Mouse (Mus musculus): ENCODE measurements around the gene Cdkal1.

Gene Cdkal1

DNA sequence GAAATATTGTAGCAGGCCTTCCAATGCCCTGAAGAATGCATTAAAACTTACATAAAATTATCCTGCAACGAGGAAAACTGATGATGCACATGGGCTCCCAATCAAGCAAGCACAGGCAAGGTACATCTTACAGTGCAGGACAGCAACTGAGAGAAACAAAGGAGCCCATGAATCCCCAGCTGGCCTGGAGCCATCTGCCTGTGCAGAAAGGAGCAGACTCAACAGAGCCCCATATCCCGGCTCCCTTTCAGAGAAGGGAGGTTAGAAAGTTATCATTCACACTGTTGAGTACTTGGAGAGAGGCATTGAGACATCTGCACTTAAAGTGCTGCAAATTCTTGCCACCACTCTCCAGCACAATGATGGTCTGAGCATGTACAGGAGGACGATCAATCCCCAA lies 296.3 kb downstream of the Cdkal1 start:
- no peak for DNase-seq

DNA sequence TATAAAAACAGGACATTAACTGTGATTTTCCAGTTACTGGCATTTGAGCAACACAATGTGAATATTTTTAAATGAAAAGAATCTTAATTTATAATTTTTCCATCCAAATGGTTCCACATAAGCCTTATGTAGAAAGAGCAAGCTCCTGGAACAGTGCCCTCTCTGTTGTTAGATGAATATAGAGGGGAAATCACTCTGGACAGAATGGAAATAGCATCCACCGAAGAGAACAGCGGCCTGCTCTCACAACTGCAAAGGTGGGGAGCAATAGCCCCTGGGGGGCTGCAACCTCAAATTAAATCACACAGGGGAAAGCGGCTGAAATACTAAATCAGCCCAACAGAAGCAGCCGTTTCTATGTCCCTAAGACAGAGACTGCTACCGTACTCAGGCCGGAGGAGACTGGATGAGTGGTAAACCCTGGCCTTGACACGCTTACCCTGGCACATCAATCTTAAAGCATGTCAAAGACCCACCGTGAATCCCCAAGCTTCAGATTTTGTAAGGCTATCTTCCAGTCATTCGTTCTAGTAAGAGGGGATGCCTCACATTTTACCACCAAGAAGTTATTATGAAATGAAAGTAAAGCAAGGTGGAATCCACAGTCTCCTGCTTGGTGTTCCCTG lies 300.2 kb downstream of the Cdkal1 start:
- no peak for DNase-seq

DNA sequence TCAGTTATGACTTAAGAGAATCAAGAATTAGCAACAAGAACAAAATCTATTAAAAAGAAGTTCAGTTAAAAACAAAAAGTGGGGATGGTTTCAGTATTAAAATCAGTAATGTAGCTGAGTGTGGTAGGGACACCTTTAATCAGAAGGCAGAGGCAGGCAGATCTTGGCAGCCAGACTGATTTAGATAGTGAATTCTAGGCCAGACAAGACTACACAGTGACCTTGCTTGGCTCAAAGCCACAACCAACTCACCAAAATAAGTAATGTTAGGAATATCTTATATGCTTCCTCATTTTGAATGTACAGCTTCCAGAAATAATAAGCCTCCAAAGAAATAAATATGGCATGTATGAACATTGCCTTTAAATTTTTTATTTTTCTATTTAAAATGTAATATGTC lies 301.7 kb downstream of the Cdkal1 start:
- DNase-seq: no peak

DNA sequence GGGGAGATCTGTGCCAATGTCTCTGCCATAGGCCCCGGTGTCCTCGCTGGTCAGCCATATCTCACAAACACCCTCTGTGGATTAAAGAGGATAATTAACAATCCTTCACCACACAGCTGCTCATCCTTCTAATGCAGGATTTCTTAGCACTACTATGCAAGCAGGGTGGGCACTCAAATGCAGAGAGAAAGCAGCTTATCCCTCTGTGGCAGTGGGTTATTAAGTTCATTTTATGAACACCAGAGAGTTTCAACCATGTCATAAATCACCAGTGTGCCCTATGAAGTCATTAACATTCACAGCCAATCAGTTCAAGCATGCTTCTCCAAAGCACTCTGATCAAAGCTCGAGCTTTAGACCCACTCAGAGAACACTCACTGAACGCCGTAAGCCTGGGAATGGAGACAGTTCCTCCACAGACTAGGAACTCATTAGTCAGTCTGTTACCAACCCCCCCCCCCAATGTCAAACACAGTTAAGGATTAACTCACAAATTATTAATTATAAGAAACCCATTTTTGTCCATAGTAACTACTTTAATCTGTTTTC lies 303.1 kb downstream of the Cdkal1 start:
- DNase-seq: no peak

DNA sequence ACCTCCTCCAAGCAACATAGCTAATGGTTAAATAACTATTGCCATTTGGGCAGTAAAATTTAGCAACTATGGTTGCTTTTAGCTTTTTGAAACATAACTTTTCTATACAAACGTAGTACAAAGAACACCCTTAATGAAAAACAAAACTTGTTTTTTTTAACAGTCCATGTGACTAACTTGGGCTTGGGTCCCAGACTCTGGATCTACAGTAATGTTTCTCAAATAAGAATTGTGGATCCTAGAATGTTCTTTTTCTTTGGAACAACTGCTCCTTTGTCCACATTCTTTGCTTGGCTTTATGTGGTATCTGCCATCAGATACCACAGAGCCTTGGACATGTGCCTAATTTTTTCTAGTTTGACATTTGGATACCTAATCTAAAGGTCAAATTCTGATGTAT lies 304.6 kb downstream of the Cdkal1 start:
- DNase-seq: no peak

DNA sequence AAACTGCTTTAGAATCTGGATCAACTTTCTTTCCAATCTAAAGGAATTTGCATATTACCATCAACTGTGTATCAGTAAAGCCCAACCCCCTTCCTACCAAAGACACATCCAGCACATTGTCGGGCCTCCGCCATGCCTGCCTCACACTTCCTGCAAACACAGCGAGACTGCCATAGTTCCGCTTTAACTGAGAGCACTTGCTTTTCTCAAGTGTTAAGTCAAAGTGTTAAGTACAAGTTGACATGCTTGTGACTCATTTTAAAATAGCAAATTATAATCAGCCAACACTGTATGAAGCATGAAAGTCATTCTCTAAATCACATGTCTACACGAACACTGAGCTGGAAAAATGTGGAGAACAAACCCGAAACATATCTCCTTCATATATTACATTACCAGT lies 305.3 kb downstream of the Cdkal1 start:
- DNase-seq: no peak

DNA sequence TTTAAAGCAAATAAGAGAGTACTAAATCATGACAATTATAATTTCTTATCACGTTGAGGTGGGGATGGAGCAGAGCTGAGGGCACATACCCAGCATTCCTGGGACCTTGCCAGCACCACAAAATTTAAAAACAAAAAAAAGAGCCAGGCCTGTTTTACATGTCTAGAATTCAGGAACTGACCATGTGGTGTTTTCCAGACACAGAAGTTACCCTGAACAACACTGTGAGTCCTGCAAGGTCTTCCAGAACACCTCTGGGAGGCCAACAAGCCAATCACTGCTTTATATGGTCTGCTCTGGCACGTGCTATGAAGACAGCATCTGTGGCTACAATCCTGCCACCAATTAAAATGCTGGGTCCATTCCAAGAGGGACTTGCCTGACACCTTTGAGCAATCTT lies 305.7 kb downstream of the Cdkal1 start:
- DNase-seq: peak; percentile 40

DNA sequence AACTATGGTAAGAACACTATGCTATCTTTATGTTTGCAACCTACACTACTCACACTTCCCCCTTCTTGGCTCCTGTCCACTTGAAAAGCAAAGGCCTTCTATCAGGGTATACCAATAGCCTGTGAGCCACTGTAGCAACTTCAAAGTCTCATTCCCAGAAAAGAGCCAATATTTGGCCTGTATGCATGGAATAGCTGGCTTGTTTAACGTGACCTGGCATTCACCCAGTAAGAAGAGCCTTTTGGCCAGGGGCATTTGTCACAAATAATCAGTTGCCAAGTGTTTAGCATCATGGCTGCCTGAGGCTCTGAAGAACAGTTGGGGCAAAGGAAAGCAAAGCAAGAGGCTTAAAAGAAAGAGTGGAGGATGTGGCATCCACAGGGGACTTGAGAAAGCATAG lies 317.6 kb downstream of the Cdkal1 start:
- no peak for DNase-seq

DNA sequence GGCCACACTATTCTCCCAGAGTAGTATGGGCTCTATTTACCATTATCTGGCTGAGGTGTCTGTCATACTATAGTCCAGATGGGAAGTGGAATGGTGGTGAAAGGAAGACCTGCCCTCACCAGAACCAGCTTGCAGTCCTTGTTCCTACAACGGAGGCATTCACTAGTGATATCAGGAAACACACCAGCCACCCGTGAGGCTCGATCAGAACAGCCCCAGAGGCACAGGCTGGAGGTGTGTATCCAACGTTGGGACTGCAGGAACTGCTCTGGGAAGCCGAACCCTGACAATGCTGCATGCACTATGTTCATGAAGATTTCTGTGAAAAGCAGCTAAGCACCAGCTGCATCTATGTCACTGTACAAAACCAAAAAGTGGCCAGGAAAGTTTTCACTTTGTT lies 321.9 kb downstream of the Cdkal1 start:
- no peak for DNase-seq

DNA sequence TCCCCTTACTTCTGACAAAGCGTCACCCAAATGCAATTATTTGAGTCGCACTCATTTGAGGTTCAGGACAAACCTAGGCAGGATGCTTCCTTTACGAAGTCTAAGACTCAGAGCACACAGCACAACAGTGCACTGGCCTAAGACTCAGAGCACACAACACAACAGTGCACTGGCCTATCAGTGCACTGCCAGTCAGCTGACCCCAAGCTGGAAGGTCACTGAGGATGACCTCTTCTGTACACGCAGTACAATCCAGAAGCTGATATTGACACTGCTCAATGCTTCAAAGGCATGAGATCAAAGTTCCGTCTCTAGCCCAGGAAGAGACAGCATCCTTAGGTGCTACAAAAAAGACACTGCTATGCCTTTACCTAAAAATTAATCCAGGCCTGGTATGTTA lies 327.1 kb downstream of the Cdkal1 start:
- no peak for DNase-seq

DNA sequence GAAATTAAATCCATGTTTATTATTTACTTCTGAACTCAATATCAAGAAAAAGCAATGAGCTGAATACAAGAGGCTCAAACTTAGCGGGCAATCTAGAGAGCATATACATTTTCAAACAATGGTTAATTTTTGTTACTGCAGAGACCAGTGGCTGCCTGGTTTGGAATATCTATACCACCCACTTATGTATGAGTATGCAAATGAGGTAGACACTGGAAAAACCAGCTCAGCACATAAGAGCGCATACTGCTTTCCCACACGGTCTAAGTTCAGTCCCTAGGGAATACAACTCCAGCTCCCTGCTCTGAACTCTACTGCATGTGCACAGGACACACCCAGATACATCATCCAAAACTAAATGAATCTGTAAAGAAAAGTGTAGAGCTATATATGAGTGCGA lies 334.2 kb downstream of the Cdkal1 start:
- no peak for DNase-seq

DNA sequence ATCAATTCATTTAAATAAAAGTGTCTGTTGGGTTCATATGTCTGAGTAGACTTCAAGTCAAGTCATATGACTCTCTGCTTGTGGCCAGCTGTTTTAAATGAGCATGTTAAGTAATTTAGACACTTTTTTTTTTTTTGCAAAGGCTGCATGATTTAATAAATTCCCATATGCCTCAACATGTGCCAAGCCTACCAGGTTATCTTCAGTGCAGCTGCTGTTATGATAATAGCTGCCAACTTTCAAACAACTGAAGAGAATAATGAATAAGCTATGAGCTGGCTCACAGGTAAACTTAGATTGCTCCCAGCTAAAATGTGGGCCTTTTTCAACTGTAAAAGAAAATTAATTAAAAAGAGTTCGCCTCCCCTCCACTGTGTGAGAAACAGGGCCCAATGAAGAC lies 341.4 kb downstream of the Cdkal1 start:
- DNase-seq: no peak

DNA sequence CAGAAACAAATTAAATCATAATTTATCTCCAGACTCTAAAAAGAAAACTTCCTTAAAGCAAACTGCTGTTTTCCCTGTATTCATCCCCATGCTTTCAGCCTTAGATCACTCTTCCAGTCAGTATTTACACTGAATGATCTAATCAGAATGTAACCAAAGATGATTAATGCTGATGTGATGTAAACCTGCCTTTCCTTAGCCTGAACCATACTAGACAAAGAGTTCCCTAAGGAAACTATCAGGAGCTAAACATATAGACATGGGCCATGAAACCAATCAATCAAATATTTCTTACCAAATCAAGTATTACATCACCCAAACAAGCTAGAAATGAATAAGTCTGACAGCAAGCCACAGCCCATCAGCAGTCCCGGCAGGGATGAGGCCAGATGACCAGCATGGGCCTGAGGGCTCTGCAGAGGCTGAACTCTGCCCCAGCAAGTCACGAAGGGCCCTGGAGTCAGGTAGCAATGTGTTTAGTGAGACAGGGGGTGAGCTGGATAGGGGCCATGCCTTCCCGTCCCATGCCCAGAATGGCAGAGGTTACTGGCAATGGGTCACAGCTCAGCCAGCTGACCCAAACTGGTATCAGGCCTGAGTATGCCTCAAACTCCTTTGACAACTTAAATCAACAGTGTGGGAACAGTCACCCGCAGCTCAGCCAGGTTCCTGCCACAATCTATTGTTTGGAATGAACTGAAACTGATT lies 350.5 kb downstream of the Cdkal1 start:
- DNase-seq: peak; percentile 22

DNA sequence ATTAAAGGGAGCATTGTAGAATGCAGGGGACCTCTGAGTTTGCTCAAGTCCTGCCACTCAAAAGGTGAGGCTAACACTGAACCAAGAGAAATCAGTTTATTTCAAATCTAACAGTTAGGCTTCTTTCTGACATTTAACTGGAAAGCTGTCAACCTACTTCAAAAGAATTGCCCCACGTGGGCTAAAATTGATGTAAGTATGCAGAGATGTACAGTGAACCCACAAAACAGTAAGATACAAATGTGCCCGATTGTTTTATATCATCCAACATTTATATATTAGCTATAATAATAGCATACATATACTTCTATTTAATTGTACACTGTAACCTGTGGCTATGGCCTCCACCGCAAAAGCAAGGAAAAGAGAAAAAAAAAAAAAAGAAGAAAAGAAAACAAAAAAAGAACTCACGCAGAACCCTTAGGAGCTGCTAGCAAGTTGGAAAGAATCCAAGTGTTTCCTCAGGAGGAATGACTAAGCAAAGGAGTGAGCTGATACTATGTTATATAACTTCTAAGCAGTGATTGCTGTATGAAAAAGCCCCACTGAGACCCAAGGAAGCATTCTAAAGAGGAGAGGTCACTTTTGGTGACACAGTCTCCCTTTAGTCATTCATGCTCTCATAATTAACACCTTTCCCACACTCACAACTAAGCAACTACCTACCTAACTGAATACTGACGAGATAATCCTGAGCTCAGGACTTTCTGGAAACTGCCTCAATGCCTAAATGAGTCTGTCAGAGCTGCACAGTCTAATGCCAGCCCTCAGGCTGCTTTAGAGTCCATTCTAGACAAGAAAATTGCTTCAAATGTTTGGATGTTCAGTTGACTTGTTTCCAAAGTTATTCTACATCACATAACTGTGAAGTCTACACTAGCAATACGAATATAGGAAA lies 352.1 kb downstream of the Cdkal1 start:
- peak; percentile 17 for DNase-seq

DNA sequence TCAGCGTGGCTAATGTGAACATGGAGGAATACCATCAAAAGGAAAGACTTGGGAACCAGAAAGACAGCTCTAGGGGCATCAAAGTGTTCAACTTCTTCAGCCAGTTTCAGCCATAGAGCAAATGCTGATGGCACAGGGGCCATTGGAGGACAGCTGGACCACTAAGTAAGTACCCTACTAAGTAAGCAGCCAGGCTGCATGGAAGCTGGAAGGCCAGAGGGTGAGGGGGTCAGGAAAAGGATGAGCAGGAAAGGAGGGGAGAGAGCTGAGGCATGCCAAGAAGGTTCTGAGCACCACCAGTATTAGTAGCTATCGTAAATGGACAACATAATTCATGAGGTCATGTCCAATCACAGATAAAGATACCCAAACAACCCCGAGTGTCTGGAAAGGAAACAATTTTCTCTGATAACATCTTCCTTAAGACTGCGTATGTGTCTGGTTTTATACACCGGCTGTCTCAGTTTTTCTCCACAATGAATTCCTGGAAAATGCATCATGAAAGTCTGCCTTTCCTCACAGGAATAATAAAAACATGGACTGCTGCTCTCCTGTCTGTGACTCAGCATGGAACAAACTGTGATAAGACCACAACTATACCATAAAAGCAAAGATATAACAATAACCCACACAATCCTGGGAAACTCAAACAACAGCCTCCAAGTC lies 352.9 kb downstream of the Cdkal1 start:
- no peak for DNase-seq

DNA sequence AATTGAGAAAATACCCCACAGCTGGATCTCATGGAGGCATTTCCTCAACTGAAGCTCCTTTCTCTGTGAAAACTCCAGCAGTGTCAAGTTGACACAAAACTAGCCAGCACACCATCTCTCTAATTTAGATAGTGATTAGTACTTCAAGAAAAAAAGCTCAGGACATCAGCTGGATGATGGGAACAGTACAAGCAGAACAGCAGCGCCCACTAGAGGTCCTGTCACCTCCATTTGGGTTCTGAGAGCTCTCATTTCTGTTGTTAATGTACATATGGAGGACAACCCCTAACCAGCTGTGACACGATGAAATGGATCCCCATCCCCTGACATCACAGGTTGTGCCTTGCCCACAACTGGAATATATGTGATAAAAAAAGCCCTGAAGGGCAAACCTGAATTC lies 354.3 kb downstream of the Cdkal1 start:
- DNase-seq: no peak

DNA sequence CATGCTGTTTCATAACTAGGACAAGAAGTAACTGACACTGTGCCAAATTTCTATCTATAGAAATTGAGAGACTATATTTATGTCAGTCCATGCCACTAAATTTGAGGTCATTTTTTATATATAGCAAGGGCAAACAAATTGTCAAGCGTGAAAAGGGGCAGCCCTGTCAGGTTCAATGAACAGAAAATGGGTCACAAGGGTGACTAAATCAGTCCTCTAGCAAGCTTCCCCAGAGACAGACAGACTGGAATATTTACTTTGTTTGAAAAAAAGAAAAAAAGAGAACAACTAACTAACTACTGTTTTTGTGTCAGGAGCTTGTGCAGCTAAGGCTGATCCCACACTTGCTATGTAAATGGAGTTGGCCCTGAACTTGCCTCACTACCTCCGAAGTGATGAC lies 355.7 kb downstream of the Cdkal1 start:
- DNase-seq: no peak

DNA sequence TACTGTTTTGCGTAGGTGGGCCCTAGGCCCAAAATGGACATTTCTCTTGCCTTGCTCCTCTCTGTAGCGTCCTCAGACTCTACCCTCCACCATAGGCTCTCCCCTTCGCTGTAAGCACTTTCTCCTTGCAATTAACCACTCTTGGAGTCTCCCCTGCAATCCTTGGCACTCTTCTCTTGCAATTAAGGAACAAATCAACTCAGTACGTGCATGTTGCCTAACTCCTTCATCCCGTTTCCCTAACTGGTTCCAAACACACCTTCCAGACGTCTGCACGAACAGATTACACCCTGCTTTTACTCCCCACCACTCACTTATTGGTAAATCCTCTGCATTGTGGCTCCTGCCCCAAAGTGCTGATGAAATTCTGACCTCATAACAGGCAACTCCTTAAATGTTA lies 358.2 kb downstream of the Cdkal1 start:
- no peak for DNase-seq

DNA sequence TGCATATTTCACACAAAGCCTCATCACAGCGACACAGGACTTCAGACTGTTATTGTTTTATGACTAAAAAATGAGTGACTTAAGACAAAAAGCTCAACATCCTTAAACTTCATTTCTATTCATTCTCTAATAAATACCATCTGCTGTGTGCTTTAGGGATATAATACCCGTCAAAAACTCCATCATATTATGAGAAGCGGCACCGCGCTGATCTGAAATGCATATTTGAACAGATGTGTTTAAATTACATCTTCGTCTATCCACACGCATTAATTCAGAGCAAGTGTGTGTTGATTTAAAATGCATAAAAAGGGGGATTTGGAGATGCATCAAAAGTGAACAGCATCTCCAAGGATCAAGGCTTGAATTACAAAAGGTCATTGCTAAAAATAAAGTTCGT lies 365.1 kb downstream of the Cdkal1 start:
- no peak for DNase-seq

DNA sequence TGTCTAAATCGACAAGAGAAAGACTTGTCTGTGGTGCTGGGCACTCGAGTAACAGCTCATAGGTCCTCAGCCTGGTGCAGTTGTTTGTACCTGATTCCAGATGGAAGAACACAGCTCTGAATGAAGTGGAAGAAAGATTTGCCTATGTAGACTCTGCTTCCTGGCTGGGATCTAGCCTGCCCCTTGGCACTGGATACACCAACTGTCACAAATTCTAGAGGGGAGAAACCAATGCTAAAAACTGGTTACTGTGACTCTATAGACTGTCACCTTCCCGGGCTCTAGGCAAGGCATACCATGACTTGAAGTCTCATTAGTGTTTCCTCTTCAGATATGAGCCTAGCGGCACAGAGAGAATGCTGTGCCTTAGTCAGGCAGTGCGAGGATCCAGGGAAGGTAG lies 366.0 kb downstream of the Cdkal1 start:
- no peak for DNase-seq

DNA sequence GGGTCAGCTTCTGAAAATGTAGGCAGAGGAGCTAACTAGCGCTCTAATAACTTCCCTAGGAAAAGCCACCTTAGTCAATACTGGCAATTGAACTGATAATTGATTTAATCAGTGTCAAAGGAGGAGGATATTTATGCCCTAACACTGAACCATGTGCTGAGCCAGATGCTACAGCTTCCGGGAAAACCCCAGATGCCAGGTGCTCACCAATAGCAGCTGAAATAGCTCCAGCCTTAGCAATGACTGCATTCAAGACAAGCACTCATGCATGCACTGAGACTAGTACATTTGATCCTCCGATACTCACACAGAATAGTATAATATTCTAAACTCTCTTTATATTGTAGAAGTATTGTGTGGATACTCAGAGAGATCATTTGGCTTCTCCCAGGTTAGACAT lies 368.8 kb downstream of the Cdkal1 start:
- DNase-seq: no peak

DNA sequence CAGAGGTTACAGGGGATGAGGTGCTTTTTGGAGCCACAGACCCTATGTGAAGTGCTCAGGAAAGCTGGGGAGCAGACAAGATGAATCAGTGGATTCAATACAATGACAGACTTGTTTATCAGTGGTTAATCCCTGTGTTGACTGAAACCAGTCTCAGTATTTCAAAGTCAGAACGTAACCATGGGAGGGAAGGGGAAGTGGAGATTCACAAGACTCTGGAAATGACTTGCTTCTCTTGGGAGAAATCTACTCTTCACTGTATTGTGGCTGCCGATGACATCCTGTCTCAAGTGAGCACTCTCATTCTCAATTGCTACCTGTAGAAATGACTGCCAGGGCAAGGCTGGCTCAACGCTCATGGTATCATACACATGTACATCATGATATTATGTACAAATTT lies 371.5 kb downstream of the Cdkal1 start:
- DNase-seq: no peak
